ENCODE assay signal across 8 mouse cellular contexts in the genomic region with DNA sequence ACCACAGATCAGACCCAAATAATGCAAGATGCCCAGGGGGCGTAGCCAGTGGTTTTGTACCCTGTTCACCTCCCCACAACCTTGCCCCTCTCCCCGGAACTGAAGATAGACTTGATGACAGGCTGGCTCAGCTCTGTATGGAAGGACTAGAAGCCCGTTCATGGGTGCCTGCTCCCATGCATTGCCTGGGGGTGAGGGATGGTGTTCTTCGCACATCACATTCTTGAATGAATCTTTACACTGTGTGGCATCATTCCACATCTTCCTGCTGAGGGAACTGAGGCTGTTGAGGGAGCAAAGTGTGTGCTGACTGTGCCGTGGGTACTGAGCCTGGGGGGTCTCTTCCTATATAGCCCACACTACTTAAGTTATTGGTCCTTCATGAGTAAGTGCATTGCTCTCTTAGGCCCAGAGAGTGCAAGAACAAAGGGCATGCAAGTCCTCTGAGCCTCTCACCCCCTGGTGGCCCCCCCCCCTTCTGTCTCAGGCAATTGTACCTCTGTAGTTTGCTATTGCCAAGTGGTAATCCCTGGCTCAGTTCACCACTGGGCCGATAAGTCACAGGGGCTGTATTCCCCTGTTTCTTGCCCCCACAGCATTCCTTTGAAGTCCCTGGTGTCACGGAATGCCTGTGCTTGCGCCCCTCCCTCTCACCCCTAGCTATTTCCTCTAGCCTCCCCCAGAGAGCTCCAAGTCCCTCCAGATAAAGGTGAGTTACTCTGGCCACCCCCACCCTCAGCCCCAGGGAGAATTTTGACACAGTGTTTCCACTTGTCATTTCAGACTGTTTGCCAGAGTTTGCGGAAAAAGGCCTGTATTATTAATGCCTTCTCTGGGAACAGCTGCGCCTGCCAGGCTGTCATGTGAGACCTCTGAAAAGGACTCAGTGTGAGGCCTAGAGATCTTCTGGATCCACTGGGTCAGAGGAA. TPM values are rescaled to one million over a fixed set of nuclear protein-coding genes. Genes with fewer than 3 reads are reported as not detected.
A peak's percentile ranks its signal among the peaks of the same experiment; 100 is the strongest.
DNase-seq lines count a peak whose midpoint lies in the region; ATAC-seq lines count a peak whose summit lies in the region.
"Had no signal": no experiment of that assay in that cellular context is flagged by ENCODE, and none has a peak within 500 bp of the region (broad histone marks: within the 10 kb centered on the region; RNA-seq: fewer than 3 reads in every experiment).

No protein-coding gene starts in this region.

- WGBS in hindbrain, embryonic 10.5 days: 20% methylated on average over 10 of the region's 10 CpGs
- WGBS in midbrain, embryonic 10.5 days: 17% methylated on average over 10 of the region's 10 CpGs

- H3K9me3 ChIP-seq in megakaryocyte, embryonic 14.5 days: no peaks in the 10 kb centered on the region
- no peaks in the 10 kb centered on the region for H3K9me3 ChIP-seq in hindbrain, embryonic 10.5 days
- no peaks in the 10 kb centered on the region for H3K9me3 ChIP-seq in midbrain, embryonic 10.5 days (replicated peaks)

- H3K4me3 ChIP-seq in megakaryocyte, embryonic 14.5 days (replicated peaks): peak overlapping the region; percentile 42
- no peak overlapping the region for H3K4me3 ChIP-seq in hindbrain, embryonic 10.5 days
- H3K4me3 ChIP-seq in midbrain, embryonic 10.5 days: no peak overlapping the region
- H3K4me3 ChIP-seq: erythroblast, embryonic 14.5 days had no signal

- no peak for ATAC-seq in megakaryocyte, adult 5-6 weeks (ENCODE audit: poor library complexity, severe bottlenecking)
- no peak for ATAC-seq in granulocyte monocyte progenitor cell, adult 5-6 weeks (replicated peaks; ENCODE audit: poor library complexity, severe bottlenecking)

- DNase-seq in embryo, embryonic 11 days: peak; percentile 74
- peak; percentile 71 for DNase-seq in hindbrain, embryonic 10.5 days (ENCODE audit: low spot score)
- peak; percentile 59 for DNase-seq in midbrain, embryonic 10.5 days (ENCODE audit: low spot score)
- DNase-seq in urinary bladder, postnatal 14 days (ENCODE audit: low spot score): no peak

- H3K4me1 ChIP-seq in megakaryocyte, embryonic 14.5 days: peaks cover 33% of the 10 kb centered on the region
- H3K4me1 ChIP-seq in hindbrain, embryonic 10.5 days (replicated peaks): peaks cover 67% of the 10 kb centered on the region
- peaks cover 63% of the 10 kb centered on the region for H3K4me1 ChIP-seq in midbrain, embryonic 10.5 days

- H3K27ac ChIP-seq in hindbrain, embryonic 10.5 days: peak overlapping the region; percentile 83
- peak overlapping the region; percentile 83 for H3K27ac ChIP-seq in midbrain, embryonic 10.5 days (replicated peaks)

- peaks cover 80% of the 10 kb centered on the region for H3K27me3 ChIP-seq in megakaryocyte, embryonic 14.5 days (replicated peaks)
- no peaks in the 10 kb centered on the region for H3K27me3 ChIP-seq in hindbrain, embryonic 10.5 days (ENCODE audit: insufficient read depth, poor library complexity, severe bottlenecking)
- H3K27me3 ChIP-seq in midbrain, embryonic 10.5 days (ENCODE audit: low read depth, poor library complexity, severe bottlenecking): peaks cover 3% of the 10 kb centered on the region; the same call in 1 of the 2 replicates

- H3K36me3 ChIP-seq in megakaryocyte, embryonic 14.5 days (replicated peaks; ENCODE audit: low read length): no peaks in the 10 kb centered on the region
- peaks cover 9% of the 10 kb centered on the region; the same call in 1 of the 2 replicates for H3K36me3 ChIP-seq in hindbrain, embryonic 10.5 days
- 0 out of 2 replicates have a peak, but pooled peaks cover 6% of the 10 kb centered on the region for H3K36me3 ChIP-seq in midbrain, embryonic 10.5 days

RNA-seq across cellular contexts. Expression of a gene that starts 45.7 kb away (rescaled TPM):
- not detected in 2 replicates for polyA plus RNA-seq in megakaryocyte, embryonic 14.5 days (2012; ENCODE audit: insufficient read depth, low replicate concordance)
- total RNA-seq in megakaryocyte, adult 5-6 weeks (2015): 2.4 and 2.8 TPM in 2 replicates
- total RNA-seq in megakaryocyte, adult 5-6 weeks (2017): 2.3 and 3.3 TPM in 2 replicates
- 22.8 and 26.6 TPM in 2 replicates for polyA plus RNA-seq in hindbrain, embryonic 10.5 days (2016; fragmentation: Nextera tagmentation; extraction: Ambion mirVana)
- 17.5 and 23.4 TPM in 2 replicates for polyA plus RNA-seq in midbrain, embryonic 10.5 days (2016; fragmentation: Nextera tagmentation; extraction: Ambion mirVana)
- not detected in 2 replicates for total RNA-seq in granulocyte monocyte progenitor cell, adult 5-6 weeks (2014; fragmentation: Nextera tagmentation)
- total RNA-seq in granulocyte monocyte progenitor cell, adult 5-6 weeks (2017): 0.13 and 1.8 TPM in 2 replicates
- polyA plus RNA-seq: erythroblast, embryonic 14.5 days had no signal

Comparison
In these comparisons a context has a peak if more than half of its experiments do, and no peak if none do; other contexts are left out.
1. RNA of a gene that starts 45.7 kb away (polyA plus RNA-seq): 22.8 to 26.6 TPM in hindbrain, embryonic 10.5 days and 17.5 to 23.4 TPM in midbrain, embryonic 10.5 days; not detected in megakaryocyte, embryonic 14.5 days; every median in the first group is over 10 times any median in the second.